Mouse (Mus musculus) ES-E14 (cell line): ENCODE measurements around the gene Gadl1. TPM values are rescaled to one million over a fixed set of nuclear protein-coding genes. Genes with fewer than 3 reads are reported as not detected.

ENCODE experiments used
- DNase-seq: peaks from one replicate; pipeline ENCODE4 v3.0.0-alpha.2; 2013; ENCODE audit warnings: low read depth, low spot score
- H3K27ac ChIP-seq: 2 replicates; pipeline ENCODE4 v1.5.1; 2012; ENCODE audit warnings: low read depth, mild to moderate bottlenecking, low read length, moderate library complexity, mixed read lengths; ENCODE audit not compliant: poor library complexity, insufficient read depth, severe bottlenecking
- H3K36me3 ChIP-seq: 2 replicates; pipeline ENCODE4 v1.6.1; 2012; ENCODE audit warnings: mild to moderate bottlenecking, low read length, moderate library complexity, mixed read lengths; ENCODE audit not compliant: control insufficient read depth, poor library complexity, insufficient read depth, severe bottlenecking
- H3K4me1 ChIP-seq, 2 experiments: fragments of 150-350 bp in 1 of 2; sonication (generic) in 1 of 2; 2 replicates each; pipeline ENCODE4 v1.6.1; 2012; ENCODE audit warnings: low read length in 2 of 2, mild to moderate bottlenecking in 1 of 2, mixed read lengths in 1 of 2; ENCODE audit not compliant: control insufficient read depth in 2 of 2, insufficient read depth in 2 of 2, poor library complexity in 1 of 2
- H3K4me3 ChIP-seq, 2 experiments: fragments of 150-350 bp in 1 of 2; sonication (generic) in 1 of 2; 2 replicates each; pipeline ENCODE4 v1.5.1; 2012; ENCODE audit warnings: low read length in 2 of 2, low read depth in 1 of 2, mild to moderate bottlenecking in 1 of 2, mixed read lengths in 1 of 2; ENCODE audit not compliant: insufficient read depth in 1 of 2, poor library complexity in 1 of 2, severe bottlenecking in 1 of 2
- H3K9ac ChIP-seq: 2 replicates; pipeline ENCODE4 v1.6.1; 2012; ENCODE audit warnings: low read depth, mild to moderate bottlenecking, low read length, mixed read lengths; ENCODE audit not compliant: poor library complexity, insufficient read depth, severe bottlenecking
- H3K9me3 ChIP-seq: fragments of 150-350 bp; sonication (generic); 2 replicates; pipeline ENCODE4 v1.6.1; 2012; ENCODE audit warnings: low read depth, mild to moderate bottlenecking, low read length; ENCODE audit not compliant: control insufficient read depth, insufficient read depth
- CHD2 ChIP-seq: IDR thresholded peaks from 2 replicates; pipeline ENCODE4 v1.6.1; 2014; ENCODE audit warnings: mild to moderate bottlenecking, low read depth, low read length, inconsistent platforms
- HCFC1 ChIP-seq: IDR thresholded peaks from 2 replicates; pipeline ENCODE4 v1.6.1; 2012; ENCODE audit warnings: low read length, inconsistent platforms, borderline replicate concordance; ENCODE audit not compliant: insufficient read depth
- MAFK ChIP-seq: IDR thresholded peaks from 2 replicates; pipeline ENCODE4 v1.6.1; 2014; ENCODE audit warnings: mild to moderate bottlenecking, low read depth, low read length, inconsistent platforms; ENCODE audit not compliant: insufficient read depth
- ZC3H11A ChIP-seq: IDR thresholded peaks from 2 replicates; pipeline ENCODE4 v1.6.1; 2012; ENCODE audit warnings: low read depth, mild to moderate bottlenecking, inconsistent platforms, low read length, borderline replicate concordance
- ZNF384 ChIP-seq: IDR thresholded peaks from 2 replicates; pipeline ENCODE4 v1.6.1; 2012; ENCODE audit warnings: low read depth, low read length, inconsistent platforms
- in situ Hi-C, 2 experiments: fragments of 600-800 bp; cut with MboI; formaldehyde crosslinking; loops; one replicate each; pipeline ENCODE4 v1.15.1; 2025; ENCODE audit warnings: low sequenced_read_pairs in 2 of 2, inconsistent platforms in 1 of 2; ENCODE audit not compliant: unreplicated experiment in 2 of 2
- total RNA-seq: library from RNA; depleted of rRNA; stranded (reverse); fragments of 300-350 nt; gene quantifications from 2 replicates; pipeline ENCODE4 v1.2.3, GENCODE M21; 2012

Gadl1 gene
- total RNA-seq, 1 experiment: not detected

DNA sequence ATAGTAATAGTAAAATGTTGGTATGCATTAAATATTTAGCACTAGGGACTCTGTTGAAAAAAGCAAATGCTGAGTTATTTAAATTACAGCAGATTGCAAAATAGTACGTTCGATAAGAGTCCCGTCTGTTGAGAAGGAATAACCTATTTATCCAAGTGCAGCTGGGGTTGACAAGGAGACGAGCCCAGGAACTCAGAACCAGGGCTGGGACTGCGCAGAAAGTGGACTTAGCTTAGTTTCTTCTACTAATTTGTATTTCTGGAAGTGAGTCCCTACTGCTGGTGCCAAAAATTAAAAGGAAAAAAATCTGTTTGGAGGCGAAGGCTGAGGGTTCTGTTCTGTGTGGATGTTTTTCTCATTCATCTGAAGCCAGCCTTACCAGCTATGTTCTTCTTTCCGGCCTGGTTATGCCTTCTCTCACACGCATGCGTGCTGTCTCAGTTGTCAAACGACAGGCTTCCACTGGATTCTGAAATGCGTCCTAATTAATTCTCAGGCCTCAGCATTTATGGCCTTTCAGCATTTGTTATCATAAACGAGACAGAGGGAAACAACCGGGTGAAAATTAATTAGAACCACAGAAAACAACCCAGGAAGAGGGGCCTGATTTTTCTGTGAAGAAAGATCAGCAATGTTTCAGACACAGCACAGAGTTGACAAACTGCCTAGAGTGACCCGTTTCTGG, 6.5 kb downstream of the Gadl1 start:
- in situ Hi-C loops: no loop called here
- H3K9me3 ChIP-seq: no peaks in the 10 kb centered on the region
- no peak overlapping the region for H3K9ac ChIP-seq
- H3K4me1 ChIP-seq: no peaks in the 10 kb centered on the region
- DNase-seq: no peak
- H3K27ac ChIP-seq: no peak overlapping the region
- H3K4me3 ChIP-seq: no peak overlapping the region
- TF ChIP-seq ZNF384 (no peak), ZC3H11A (no peak), HCFC1 (no peak), CHD2 (no peak), MAFK (no peak)
- H3K36me3 ChIP-seq: no peaks in the 10 kb centered on the region

DNA sequence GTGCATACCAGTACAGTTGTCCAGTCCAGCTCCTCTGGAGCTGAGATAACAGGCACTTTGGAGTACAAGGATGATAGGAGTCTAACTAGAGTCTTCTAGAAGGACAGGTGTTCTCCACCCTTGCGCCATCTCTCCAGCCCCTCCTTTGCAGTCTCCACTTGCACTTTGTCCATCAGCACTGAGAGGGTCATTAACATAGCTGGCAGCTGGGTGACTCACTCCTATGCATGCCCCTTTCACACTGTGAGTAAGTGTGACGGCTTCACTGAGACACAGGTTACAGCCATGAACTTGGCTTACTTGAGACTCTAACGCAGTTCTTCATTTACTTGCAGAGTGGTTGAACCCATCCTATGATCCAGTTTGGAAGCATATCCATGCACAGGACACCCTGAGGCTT, 10.5 kb downstream of the Gadl1 start:
- no peak for DNase-seq
- Histone ChIP-seq H3K9ac (no peak overlapping the region), H3K4me1 (no peaks in the 10 kb centered on the region), H3K4me3 (no peak overlapping the region), H3K9me3 (no peaks in the 10 kb centered on the region), H3K36me3 (no peaks in the 10 kb centered on the region), H3K27ac (no peak overlapping the region)
- TF ChIP-seq MAFK (no peak), ZNF384 (no peak), HCFC1 (no peak), ZC3H11A (no peak), CHD2 (no peak)
- in situ Hi-C loops: no loop called here

DNA sequence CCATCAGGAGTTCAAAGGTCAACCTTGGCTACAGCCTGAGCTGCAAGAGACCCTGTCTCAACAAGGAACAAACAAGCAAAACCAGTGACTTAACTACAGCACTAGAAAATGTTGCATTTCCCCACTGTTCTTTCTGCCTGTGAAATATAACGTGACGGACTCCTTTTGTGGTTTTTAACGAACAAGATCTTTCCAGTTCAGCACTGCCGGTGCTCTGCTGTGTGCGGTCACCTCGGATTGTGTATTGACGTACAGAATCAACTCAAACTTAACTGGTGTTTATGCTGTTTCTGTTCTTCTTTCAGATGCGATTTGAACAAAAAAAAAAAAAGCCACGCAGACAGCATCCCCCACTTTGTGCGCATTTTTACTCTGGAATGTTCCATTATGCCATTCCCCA, 13.4 kb downstream of the Gadl1 start:
- TF ChIP-seq CHD2 (no peak), MAFK (no peak), ZC3H11A (no peak), ZNF384 (no peak), HCFC1 (no peak)
- DNase-seq: no peak

DNA sequence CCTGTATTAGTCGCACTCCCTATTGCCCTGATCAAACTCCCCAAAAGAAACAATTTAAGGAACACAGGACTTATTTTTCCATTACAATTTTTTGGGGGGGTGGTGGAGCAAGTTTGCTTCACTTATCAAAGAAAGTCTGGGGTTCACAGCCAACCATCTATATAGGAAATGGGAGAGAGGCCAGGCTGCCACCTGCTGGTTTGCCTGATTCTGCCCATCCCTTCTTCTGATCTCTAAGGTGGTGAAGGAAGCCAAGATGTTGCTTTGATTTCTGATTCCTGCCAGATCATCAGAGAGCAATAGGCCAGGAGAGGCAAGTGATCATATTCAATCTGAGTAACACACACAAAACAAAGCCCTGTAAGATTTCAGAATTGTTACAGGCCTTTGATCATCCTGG, 14.8 kb downstream of the Gadl1 start:
- H3K9me3 ChIP-seq: no peaks in the 10 kb centered on the region
- H3K4me1 ChIP-seq: no peaks in the 10 kb centered on the region
- H3K36me3 ChIP-seq: no peaks in the 10 kb centered on the region
- H3K27ac ChIP-seq: no peak overlapping the region
- TF ChIP-seq CHD2 (no peak), ZNF384 (no peak), ZC3H11A (no peak), HCFC1 (no peak), MAFK (no peak)
- no peak overlapping the region for H3K9ac ChIP-seq
- no peak for DNase-seq
- in situ Hi-C loops: no loop called here
- no peak overlapping the region for H3K4me3 ChIP-seq

More for the DNA sequence above, 13.4 kb downstream of the Gadl1 start:
- Histone ChIP-seq H3K9ac (no peak overlapping the region), H3K4me3 (no peak overlapping the region), H3K27ac (no peak overlapping the region), H3K4me1 (no peaks in the 10 kb centered on the region), H3K36me3 (no peaks in the 10 kb centered on the region), H3K9me3 (no peaks in the 10 kb centered on the region)
- in situ Hi-C loops: no loop called here

DNA sequence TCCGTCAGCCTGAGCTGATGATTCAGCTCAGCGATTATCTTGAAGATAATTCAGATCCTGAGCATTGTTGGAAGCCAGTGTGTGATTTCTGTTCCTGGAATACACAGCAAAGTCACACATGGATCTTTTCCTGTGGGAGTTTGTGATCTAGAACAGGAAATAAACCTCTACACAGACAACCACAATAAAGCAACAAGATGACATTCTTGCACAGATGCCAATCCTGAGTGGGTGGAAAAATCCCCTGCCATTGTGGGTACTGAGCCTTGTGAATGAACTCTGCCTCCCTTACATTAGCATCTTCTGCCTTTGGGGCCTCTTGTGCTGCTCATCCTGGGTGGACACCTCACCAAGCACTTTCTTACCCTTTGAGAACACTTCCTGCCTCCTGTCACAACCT, 22.5 kb downstream of the Gadl1 start:
- H3K9ac ChIP-seq: no peak overlapping the region
- H3K36me3 ChIP-seq: no peaks in the 10 kb centered on the region
- in situ Hi-C loops: no loop called here
- H3K27ac ChIP-seq: no peak overlapping the region
- no peaks in the 10 kb centered on the region for H3K4me1 ChIP-seq
- TF ChIP-seq CHD2 (no peak), ZNF384 (no peak)
- no peak overlapping the region for H3K4me3 ChIP-seq
- DNase-seq: no peak
- no peaks in the 10 kb centered on the region for H3K9me3 ChIP-seq
